36 mouse cellular contexts compared by ENCODE assay signal in genomic region chr2:180304554-180304953, GRCm38 (mm10). TPM values are rescaled to one million over a fixed set of nuclear protein-coding genes. Genes with fewer than 3 reads are reported as not detected.
DNase-seq lines count a peak whose midpoint lies in the region; ATAC-seq and TF ChIP-seq lines count a peak whose summit lies in the region.
"Had no signal": no experiment of that assay in that cellular context is flagged by ENCODE, and none has a peak within 500 bp of the region (broad histone marks: within the 10 kb centered on the region; RNA-seq: fewer than 3 reads in every experiment).

No protein-coding gene starts in this region.

- no peak for TF ChIP-seq POLR2A in MEL (IDR thresholded peaks at IDR 0.05; ENCODE audit: control insufficient read depth in 1 of 2, insufficient read depth in 1 of 2, low read depth in 1 of 2, low read length in 2 of 2, poor library complexity in 1 of 2)

- DNase-seq in heart, embryonic 10.5 days (ENCODE audit: low spot score) = no peak
- DNase-seq in heart, adult 11 months = no peak
- peak; percentile 55 for DNase-seq in lung, embryonic 14.5 days
- no peak for DNase-seq in lung, postnatal 14 days
- peak; percentile 15 for DNase-seq in 3T3-L1 (ENCODE audit: low read depth, low spot score)
- no peak for DNase-seq in MEL (ENCODE audit: low read depth, low spot score)
- DNase-seq in testis, postnatal 10 days (ENCODE audit: low spot score) = no peak
- DNase-seq: adrenal gland, postnatal 25 days; B cell, adult 2 months; cerebellum, adult 18-20 months; cerebellum, postnatal 14 days; gastrocnemius, postnatal 25 days; heart, adult 18-20 months; heart, postnatal 10 days; kidney, adult 8-10 months; kidney, postnatal 10 days; lung, postnatal 10 days; midbrain, embryonic 14.5 days had no signal

- H3K9me3 ChIP-seq in heart, embryonic 10.5 days = no peaks in the 10 kb centered on the region
- no peaks in the 10 kb centered on the region for H3K9me3 ChIP-seq in lung, embryonic 14.5 days (ENCODE audit: low read depth, low read length)
- no peaks in the 10 kb centered on the region for H3K9me3 ChIP-seq in MEL (replicated peaks; ENCODE audit: insufficient read depth, low read length)
- H3K9me3 ChIP-seq: forebrain, embryonic 12.5 days; G1E; heart, embryonic 13.5 days; hindbrain, embryonic 10.5 days; hindbrain, embryonic 15.5 days had no signal

- H3K4me1 ChIP-seq in heart, embryonic 10.5 days = peaks cover 56% of the 10 kb centered on the region
- peaks cover 34% of the 10 kb centered on the region for H3K4me1 ChIP-seq in lung, embryonic 14.5 days (ENCODE audit: insufficient read depth)
- H3K4me1 ChIP-seq in MEL (ENCODE audit: control insufficient read depth in 1 of 2, insufficient read depth in 2 of 2, low read length in 2 of 2) = no peaks in the 10 kb centered on the region; a peak in 1 of 4 replicates
- H3K4me1 ChIP-seq: forebrain, embryonic 12.5 days; hindbrain, embryonic 10.5 days; hindbrain, embryonic 15.5 days had no signal

- peak overlapping the region; percentile 78; the same call in 1 of the 2 replicates for H3K27ac ChIP-seq in heart, embryonic 10.5 days
- H3K27ac ChIP-seq in lung, embryonic 14.5 days (ENCODE audit: low read depth) = peak overlapping the region; percentile 77
- no peak overlapping the region for H3K27ac ChIP-seq in MEL (ENCODE audit: control insufficient read depth, low read depth, low read length)
- H3K27ac ChIP-seq: forebrain, embryonic 12.5 days; heart, embryonic 13.5 days; hindbrain, embryonic 10.5 days; hindbrain, embryonic 15.5 days; left cerebral cortex, adult 2 months; liver, embryonic 14.5 days had no signal

- WGBS in heart, embryonic 10.5 days = 56% methylated on average over 4 of the region's 4 CpGs
- 30% methylated on average over 4 of the region's 4 CpGs for WGBS in lung, embryonic 14.5 days

- H3K4me2 ChIP-seq in lung, embryonic 14.5 days = peak overlapping the region; percentile 24; the same call in 1 of the 2 replicates
- H3K4me2 ChIP-seq: forebrain, embryonic 12.5 days; heart, embryonic 13.5 days; hindbrain, embryonic 15.5 days had no signal

- peak; percentile 52 for TF ChIP-seq CTCF in lung, embryonic 14.5 days (IDR thresholded peaks at IDR 0.05; ENCODE audit: low read depth)
- peak in 2 of 3 experiments; percentile 7 to 19; a peak in 2 of 6 replicates for TF ChIP-seq CTCF in MEL (IDR thresholded peaks at IDR 0.05 in 2 of 3, conservative IDR thresholded peaks at IDR 0.05 in 1 of 3; ENCODE audit: control insufficient read depth in 1 of 3, insufficient read depth in 1 of 3, low read depth in 2 of 3, low read length in 3 of 3, poor library complexity in 1 of 3, severe bottlenecking in 1 of 3)

- TF ChIP-seq RAD21 in MEL (IDR thresholded peaks at IDR 0.05; ENCODE audit: low read depth, low read length) = no peak

- H3K4me3 ChIP-seq in heart, embryonic 10.5 days = no peak overlapping the region
- H3K4me3 ChIP-seq in lung, embryonic 14.5 days (ENCODE audit: low read depth, low read length) = no peak overlapping the region
- H3K4me3 ChIP-seq in MEL (ENCODE audit: control insufficient read depth in 1 of 2, insufficient read depth in 1 of 2, low read depth in 2 of 2, low read length in 2 of 2) = no peak overlapping the region
- H3K4me3 ChIP-seq: erythroblast, embryonic 14.5 days; forebrain, embryonic 12.5 days; heart, embryonic 13.5 days; hindbrain, embryonic 10.5 days; hindbrain, embryonic 15.5 days; left cerebral cortex, adult 2 months had no signal

- no peaks in the 10 kb centered on the region for H3K36me3 ChIP-seq in heart, embryonic 10.5 days
- no peaks in the 10 kb centered on the region for H3K36me3 ChIP-seq in lung, embryonic 14.5 days (ENCODE audit: insufficient read depth)
- no peaks in the 10 kb centered on the region for H3K36me3 ChIP-seq in MEL (ENCODE audit: control insufficient read depth in 1 of 2, insufficient read depth in 2 of 2, low read length in 2 of 2)
- H3K36me3 ChIP-seq: forebrain, embryonic 12.5 days; G1E; heart, embryonic 13.5 days; hindbrain, embryonic 10.5 days; hindbrain, embryonic 15.5 days had no signal

- H3K9ac ChIP-seq in lung, embryonic 14.5 days = no peak overlapping the region
- no peak overlapping the region for H3K9ac ChIP-seq in MEL (ENCODE audit: control insufficient read depth, low read depth, low read length, poor library complexity, severe bottlenecking)
- H3K9ac ChIP-seq: forebrain, embryonic 12.5 days; heart, embryonic 13.5 days; hindbrain, embryonic 15.5 days; liver, embryonic 14.5 days had no signal

- no peaks in the 10 kb centered on the region for H3K27me3 ChIP-seq in heart, embryonic 10.5 days (ENCODE audit: insufficient read depth, poor library complexity, severe bottlenecking)
- H3K27me3 ChIP-seq in lung, embryonic 14.5 days (ENCODE audit: insufficient read depth, low read length) = no peaks in the 10 kb centered on the region
- no peaks in the 10 kb centered on the region; a peak in 1 of 4 replicates for H3K27me3 ChIP-seq in MEL (ENCODE audit: control insufficient read depth in 1 of 2, insufficient read depth in 2 of 2, low read length in 2 of 2)
- H3K27me3 ChIP-seq: forebrain, embryonic 12.5 days; heart, embryonic 13.5 days; hindbrain, embryonic 15.5 days had no signal

- no peak for ATAC-seq in lung, embryonic 14.5 days (ENCODE audit: insufficient read depth)
- ATAC-seq in CD4-positive, CD25-positive, alpha-beta regulatory T cell, adult 4 months = no peak

- TF ChIP-seq EP300 in MEL (IDR thresholded peaks at IDR 0.05; ENCODE audit: low read depth in 1 of 2, low read length in 2 of 2) = no peak

- H3K79me2 ChIP-seq in MEL (ENCODE audit: control insufficient read depth, insufficient read depth, low read length, poor library complexity) = no peaks in the 10 kb centered on the region

TF ChIP-seq in MEL, 35 proteins besides CTCF, POLR2A, EP300 and RAD21:
- TF ChIP-seq MYC (IDR thresholded peaks at IDR 0.05; ENCODE audit: low read depth, low read length) = no peak
- TF ChIP-seq MYB (IDR thresholded peaks at IDR 0.05; ENCODE audit: low read depth, low read length) = no peak
- no peak for TF ChIP-seq ZC3H11A (IDR thresholded peaks at IDR 0.05; ENCODE audit: low read depth, low read length)
- no peak for TF ChIP-seq GATA1 (IDR thresholded peaks at IDR 0.05; ENCODE audit: low read depth, low read length)
- no peak for TF ChIP-seq CHD1 (IDR thresholded peaks at IDR 0.05; ENCODE audit: low read depth, low read length)
- no peak for TF ChIP-seq MXI1 (IDR thresholded peaks at IDR 0.05; ENCODE audit: low read depth, low read length)
- TF ChIP-seq GABPA (IDR thresholded peaks at IDR 0.05; ENCODE audit: low read depth, low read length) = no peak
- TF ChIP-seq CHD2 (IDR thresholded peaks at IDR 0.05; ENCODE audit: low read length) = no peak
- no peak for TF ChIP-seq SMC3 (IDR thresholded peaks at IDR 0.05; ENCODE audit: low read depth, low read length)
- no peak for TF ChIP-seq BHLHE40 (IDR thresholded peaks at IDR 0.05; ENCODE audit: borderline replicate concordance, low read depth, low read length)
- no peak for TF ChIP-seq NELFE (IDR thresholded peaks at IDR 0.05; ENCODE audit: low read depth, low read length)
- TF ChIP-seq UBTF (IDR thresholded peaks at IDR 0.05; ENCODE audit: borderline replicate concordance, insufficient read depth, low read depth, low read length) = no peak
- TF ChIP-seq TBP (IDR thresholded peaks at IDR 0.05; ENCODE audit: low read depth, low read length) = no peak
- TF ChIP-seq ZMIZ1 (IDR thresholded peaks at IDR 0.05; ENCODE audit: low read depth, low read length) = no peak
- no peak for TF ChIP-seq NRF1 (IDR thresholded peaks at IDR 0.05; ENCODE audit: insufficient read depth, low read depth, low read length, poor library complexity, severe bottlenecking)
- no peak for TF ChIP-seq USF1 (IDR thresholded peaks at IDR 0.05; ENCODE audit: low read depth, low read length)
- TF ChIP-seq TAL1 (IDR thresholded peaks at IDR 0.05; ENCODE audit: low read length) = no peak

RNA-seq across cellular contexts. Expression of gene Rbbp8nl, which starts 14.9 kb away (rescaled TPM):
- 0.16 and 0.68 TPM in 2 replicates for polyA plus RNA-seq in heart, embryonic 10.5 days (2016; fragmentation: Nextera tagmentation; extraction: Ambion mirVana)
- 1.9 and 2.3 TPM in 2 replicates for polyA plus RNA-seq in lung, embryonic 14.5 days (2014; fragmentation: Nextera tagmentation; extraction: Ambion mirVana)
- not detected in 2 replicates for total RNA-seq in MEL (2012; rRNA removed)
- polyA plus RNA-seq in MEL (2012; ENCODE audit: insufficient read depth in 1 of 2, insufficient read length in 2 of 2, low read depth in 1 of 2, low replicate concordance in 2 of 2, missing spikeins in 1 of 2) = not detected
- not detected for polyA plus RNA-seq in CD4-positive, CD25-positive, alpha-beta regulatory T cell, adult 4 months (2017; shearing (Covaris generic))
- total RNA-seq: adrenal gland, adult 18-20 months; adrenal gland, postnatal 25 days; gastrocnemius, postnatal 25 days; heart, adult 18-20 months; heart, postnatal 10 days; layer of hippocampus, postnatal 10 days; left cerebral cortex, adult 2 months; left cerebral cortex, postnatal 36 days; megakaryocyte, adult 5-6 weeks; monocyte, adult 5-6 weeks had no signal
- polyA plus RNA-seq: cortical plate, adult 2 months; erythroblast, embryonic 14.5 days; G1E; hindbrain, embryonic 15.5 days; midbrain, embryonic 14.5 days; neural tube, embryonic 14.5 days; testis, adult 2 months had no signal

RNA-seq across cellular contexts. Expression of gene Gata5, which starts 29.9 kb away (rescaled TPM):
- polyA plus RNA-seq in heart, embryonic 10.5 days (2016; fragmentation: Nextera tagmentation; extraction: Ambion mirVana) = 34.7 and 41.3 TPM in 2 replicates
- polyA plus RNA-seq in lung, embryonic 14.5 days (2014; fragmentation: Nextera tagmentation; extraction: Ambion mirVana) = 37.4 and 42.7 TPM in 2 replicates
- total RNA-seq in MEL (2012; rRNA removed) = not detected in 2 replicates
- polyA plus RNA-seq in MEL (2012; ENCODE audit: insufficient read depth in 1 of 2, insufficient read length in 2 of 2, low read depth in 1 of 2, low replicate concordance in 2 of 2, missing spikeins in 1 of 2) = not detected
- polyA plus RNA-seq in CD4-positive, CD25-positive, alpha-beta regulatory T cell, adult 4 months (2017; shearing (Covaris generic)) = not detected
- total RNA-seq: adrenal gland, postnatal 25 days; gastrocnemius, postnatal 25 days; layer of hippocampus, postnatal 10 days; left cerebral cortex, adult 2 months; left cerebral cortex, postnatal 36 days; megakaryocyte, adult 5-6 weeks; monocyte, adult 5-6 weeks had no signal
- polyA plus RNA-seq: cortical plate, adult 2 months; embryonic facial prominence, embryonic 14.5 days; erythroblast, embryonic 14.5 days; forebrain, embryonic 12.5 days; G1E; hindbrain, embryonic 15.5 days; midbrain, embryonic 14.5 days; neural tube, embryonic 14.5 days had no signal

RNA-seq across cellular contexts. Expression of gene Cables2, which starts 31.3 kb away (rescaled TPM):
- 12.4 and 13.1 TPM in 2 replicates for polyA plus RNA-seq in heart, embryonic 10.5 days (2016; fragmentation: Nextera tagmentation; extraction: Ambion mirVana)
- polyA plus RNA-seq in lung, embryonic 14.5 days (2014; fragmentation: Nextera tagmentation; extraction: Ambion mirVana) = 24.0 and 25.6 TPM in 2 replicates
- 9.3 and 10.7 TPM in 2 replicates for total RNA-seq in MEL (2012; rRNA removed)
- polyA plus RNA-seq in MEL (2012; ENCODE audit: insufficient read depth in 1 of 2, insufficient read length in 2 of 2, low read depth in 1 of 2, low replicate concordance in 2 of 2, missing spikeins in 1 of 2) = 10 to 100 TPM in 1 of 2 experiments, not detected in 1; 16.7 TPM
- 1 to 10 TPM; 5.2 to 8.1 TPM for polyA plus RNA-seq in CD4-positive, CD25-positive, alpha-beta regulatory T cell, adult 4 months (2017; shearing (Covaris generic))

RNA-seq across cellular contexts. Expression of gene Rps21, which starts 47.4 kb away (rescaled TPM):
- 332 and 360 TPM in 2 replicates for polyA plus RNA-seq in heart, embryonic 10.5 days (2016; fragmentation: Nextera tagmentation; extraction: Ambion mirVana)
- polyA plus RNA-seq in lung, embryonic 14.5 days (2014; fragmentation: Nextera tagmentation; extraction: Ambion mirVana) = 630 and 724 TPM in 2 replicates
- 4,335 and 4,916 TPM in 2 replicates for total RNA-seq in MEL (2012; rRNA removed)
- 1,000 to 10,000 TPM in 1 of 2 experiments, 100 to 1,000 TPM in 1; 995 to 1,182 TPM for polyA plus RNA-seq in MEL (2012; ENCODE audit: insufficient read depth in 1 of 2, insufficient read length in 2 of 2, low read depth in 1 of 2, low replicate concordance in 2 of 2, missing spikeins in 1 of 2)
- 1,000 to 10,000 TPM in 1 of 2 experiments, 100 to 1,000 TPM in 1; 875 to 1,561 TPM for polyA plus RNA-seq in CD4-positive, CD25-positive, alpha-beta regulatory T cell, adult 4 months (2017; shearing (Covaris generic))

Comparison
In these comparisons a context has a peak if more than half of its experiments do, and no peak if none do; other contexts are left out.
1. DNase-seq: peak in lung, embryonic 14.5 days (single experiment) and 3T3-L1 (single experiment); none in heart, embryonic 10.5 days (single experiment), heart, adult 11 months (single experiment), lung, postnatal 14 days (single experiment), MEL (single experiment) and testis, postnatal 10 days (single experiment).
2. RNA of gene Gata5, which starts 29.9 kb away (polyA plus RNA-seq): 37.4 to 42.7 TPM in lung, embryonic 14.5 days and 34.7 to 41.3 TPM in heart, embryonic 10.5 days; not detected in MEL and not detected in CD4-positive, CD25-positive, alpha-beta regulatory T cell, adult 4 months; every median in the first group is over 10 times any median in the second.